In the genomic region with DNA sequence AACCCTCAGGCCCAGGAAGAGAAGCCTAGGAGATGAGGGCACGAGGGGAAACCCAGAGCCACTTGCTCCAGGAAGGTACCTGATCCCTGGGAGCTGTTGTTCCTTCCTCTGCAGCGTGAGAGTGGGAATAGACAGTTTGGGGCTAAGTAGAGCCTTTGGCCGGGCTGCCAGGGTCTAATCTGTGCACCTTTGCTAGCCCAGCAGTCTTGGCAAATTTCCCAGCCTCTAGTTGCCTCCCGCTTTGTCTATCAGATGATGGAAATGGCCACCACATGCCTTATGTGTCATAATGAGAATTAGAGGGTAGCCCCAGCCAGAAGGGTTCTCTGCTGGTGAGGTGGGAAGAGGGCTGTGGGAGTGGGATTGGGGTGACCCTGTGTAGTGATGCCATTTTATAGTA, we compare ENCODE assay signal across 19 mouse cellular contexts. TPM values are rescaled to one million over a fixed set of nuclear protein-coding genes. Genes with fewer than 3 reads are reported as not detected.
DNase-seq lines count a peak whose midpoint lies in the region; ATAC-seq and TF ChIP-seq lines count a peak whose summit lies in the region.
"Had no signal": no experiment of that assay in that cellular context is flagged by ENCODE, and none has a peak within 500 bp of the region (broad histone marks: within the 10 kb centered on the region; RNA-seq: fewer than 3 reads in every experiment).

No protein-coding gene starts in this region.

- 50% methylated on average over 4 of the region's 4 CpGs for WGBS in kidney, adult 2 months
- 64% methylated on average over 4 of the region's 4 CpGs for WGBS in neural tube, embryonic 15.5 days
- WGBS in intestine, postnatal 0 days = 50% methylated on average over 4 of the region's 4 CpGs

- H3K27ac ChIP-seq in kidney, adult 2 months (ENCODE audit: insufficient read depth, low read depth, low read length) = no peak overlapping the region
- peak overlapping the region; percentile 20; the same call in 1 of the 2 replicates for H3K27ac ChIP-seq in neural tube, embryonic 15.5 days (replicated peaks)
- no peak overlapping the region for H3K27ac ChIP-seq in intestine, postnatal 0 days (ENCODE audit: low read depth, low read length)
- H3K27ac ChIP-seq: embryonic facial prominence, embryonic 15.5 days; forebrain, embryonic 10.5 days; liver, embryonic 12.5 days; macrophage; neural tube, embryonic 12.5 days had no signal

- H3K9me3 ChIP-seq in neural tube, embryonic 15.5 days (replicated peaks) = no peaks in the 10 kb centered on the region
- no peaks in the 10 kb centered on the region for H3K9me3 ChIP-seq in intestine, postnatal 0 days (ENCODE audit: control insufficient read depth)
- H3K9me3 ChIP-seq: embryonic facial prominence, embryonic 15.5 days; forebrain, embryonic 10.5 days; liver, embryonic 12.5 days; neural tube, embryonic 12.5 days had no signal

- intact Hi-C loops in left cerebral cortex, postnatal 4 days (cut with DNase I) = no loop called here
- intact Hi-C loops in left cerebral cortex, postnatal 25 days (cut with DNase I) = no loop called here

- no peak for TF ChIP-seq CTCF in kidney, adult 2 months (conservative IDR thresholded peaks at IDR 0.05; ENCODE audit: insufficient read depth, insufficient read length, low read depth, low read length)
- TF ChIP-seq CTCF in intestine, postnatal 0 days (IDR thresholded peaks at IDR 0.05; ENCODE audit: low read depth) = no peak

- no peak overlapping the region for H3K9ac ChIP-seq in neural tube, embryonic 15.5 days (replicated peaks)
- H3K9ac ChIP-seq in intestine, postnatal 0 days (ENCODE audit: low read depth, low read length) = no peak overlapping the region
- H3K9ac ChIP-seq: embryonic facial prominence, embryonic 15.5 days; liver, embryonic 12.5 days; lung, embryonic 14.5 days; neural tube, embryonic 12.5 days had no signal

- TF ChIP-seq POLR2A in kidney, adult 2 months (IDR thresholded peaks at IDR 0.05; ENCODE audit: low read depth, low read length) = no peak

- peak; percentile 75 to 77 for DNase-seq in cerebellum, postnatal 14 days
- DNase-seq in cerebellum, adult 18-20 months = no peak
- DNase-seq in kidney, adult 2 months = peak; percentile 62
- no peak for DNase-seq in kidney, adult 8-10 months
- DNase-seq in left cerebral cortex, postnatal 4 days = peak; percentile 69
- no peak for DNase-seq in left cerebral cortex, postnatal 25 days (ENCODE audit: low spot score in 2 of 2)
- DNase-seq: adrenal gland, postnatal 25 days; cerebellum, adult 8-10 months; embryo, embryonic 11 days; gastrocnemius, postnatal 25 days; lung, embryonic 14.5 days had no signal

- no peak overlapping the region for H3K4me3 ChIP-seq in kidney, adult 2 months (ENCODE audit: insufficient read depth, low read depth, low read length)
- H3K4me3 ChIP-seq in neural tube, embryonic 15.5 days (replicated peaks) = no peak overlapping the region
- H3K4me3 ChIP-seq in intestine, postnatal 0 days (ENCODE audit: low read depth, low read length) = no peak overlapping the region
- H3K4me3 ChIP-seq: embryonic facial prominence, embryonic 15.5 days; forebrain, embryonic 10.5 days; liver, embryonic 12.5 days; neural tube, embryonic 12.5 days had no signal

- no peaks in the 10 kb centered on the region for H3K27me3 ChIP-seq in kidney, adult 2 months (replicated peaks; ENCODE audit: control insufficient read depth, insufficient read depth, low read length)
- no peaks in the 10 kb centered on the region for H3K27me3 ChIP-seq in neural tube, embryonic 15.5 days (replicated peaks)
- no peaks in the 10 kb centered on the region for H3K27me3 ChIP-seq in intestine, postnatal 0 days (replicated peaks; ENCODE audit: control insufficient read depth, insufficient read depth, low read length)

- no peaks in the 10 kb centered on the region for H3K36me3 ChIP-seq in kidney, adult 2 months (ENCODE audit: control insufficient read depth, insufficient read depth, low read length)
- no peaks in the 10 kb centered on the region for H3K36me3 ChIP-seq in neural tube, embryonic 15.5 days
- H3K36me3 ChIP-seq in intestine, postnatal 0 days (ENCODE audit: control insufficient read depth, insufficient read depth) = no peaks in the 10 kb centered on the region; the same call in 1 of the 2 replicates
- H3K36me3 ChIP-seq: embryonic facial prominence, embryonic 15.5 days; forebrain, embryonic 10.5 days; liver, embryonic 12.5 days; neural tube, embryonic 12.5 days had no signal

- peaks cover 3% of the 10 kb centered on the region; the same call in 1 of the 2 replicates for H3K4me1 ChIP-seq in kidney, adult 2 months (ENCODE audit: control insufficient read depth, insufficient read depth, low read length)
- peaks cover 54% of the 10 kb centered on the region for H3K4me1 ChIP-seq in neural tube, embryonic 15.5 days
- H3K4me1 ChIP-seq in intestine, postnatal 0 days (replicated peaks; ENCODE audit: control insufficient read depth, insufficient read depth, low read length) = no peaks in the 10 kb centered on the region; the same call in 1 of the 2 replicates

- H3K4me2 ChIP-seq in neural tube, embryonic 15.5 days = peak overlapping the region; percentile 85; the same call in 1 of the 2 replicates
- no peak overlapping the region for H3K4me2 ChIP-seq in intestine, postnatal 0 days (replicated peaks; ENCODE audit: low read depth)
- H3K4me2 ChIP-seq: embryonic facial prominence, embryonic 15.5 days; heart, embryonic 11.5 days; liver, embryonic 12.5 days; lung, embryonic 14.5 days had no signal

- no peak for ATAC-seq in neural tube, embryonic 15.5 days (ENCODE audit: low FRiP score)
- no peak for ATAC-seq in intestine, postnatal 0 days
- ATAC-seq: liver, embryonic 12.5 days had no signal

RNA-seq across cellular contexts. Expression of gene Prr5, which starts 3.4 kb away (rescaled TPM):
- 63.6 and 68.4 TPM in 2 replicates for polyA plus RNA-seq in kidney, adult 2 months (2012; rRNA removed)
- total RNA-seq in left cerebral cortex, postnatal 4 days (2021) = 10 to 100 TPM; 16.7 to 18.5 TPM
- 10 to 100 TPM; 11.6 to 13.2 TPM for total RNA-seq in left cerebral cortex, postnatal 25 days (2021)
- polyA plus RNA-seq in neural tube, embryonic 15.5 days (2015; fragmentation: Nextera tagmentation; extraction: Ambion mirVana) = 29.3 and 33.6 TPM in 2 replicates
- polyA plus RNA-seq in intestine, postnatal 0 days (2015; fragmentation: Nextera tagmentation; extraction: Ambion mirVana) = 68.5 and 83.0 TPM in 2 replicates

RNA-seq across cellular contexts. Expression of gene Arhgap8, which starts 53.8 kb away (rescaled TPM):
- polyA plus RNA-seq in kidney, adult 2 months (2012; rRNA removed) = 4.7 and 5.3 TPM in 2 replicates
- under 1 TPM; 0.26 to 0.56 TPM for total RNA-seq in left cerebral cortex, postnatal 4 days (2021)
- total RNA-seq in left cerebral cortex, postnatal 25 days (2021) = under 1 TPM in 1 of 2 experiments, not detected in 1; 0.23 TPM
- polyA plus RNA-seq in neural tube, embryonic 15.5 days (2015; fragmentation: Nextera tagmentation; extraction: Ambion mirVana) = 2.0 and 10.0 TPM in 2 replicates
- 10.6 and 11.2 TPM in 2 replicates for polyA plus RNA-seq in intestine, postnatal 0 days (2015; fragmentation: Nextera tagmentation; extraction: Ambion mirVana)
- polyA plus RNA-seq: macrophage had no signal

Comparison
In these comparisons a context has a peak if more than half of its experiments do, and no peak if none do; other contexts are left out.
1. DNase-seq: peak in cerebellum, postnatal 14 days (2 of 2), kidney, adult 2 months (single experiment) and left cerebral cortex, postnatal 4 days (single experiment); none in cerebellum, adult 18-20 months (0 of 2), kidney, adult 8-10 months (0 of 2) and left cerebral cortex, postnatal 25 days (0 of 2).